Mouse (Mus musculus) neural tube, embryonic 14.5 days (tissue): ENCODE data around the gene Hand2. TPM values are rescaled to one million over a fixed set of nuclear protein-coding genes. Genes with fewer than 3 reads are reported as not detected.

Experiments
- ATAC-seq: fragments of 200-750 bp; cut with Nextera tagmentation; 2 replicates; pipeline ENCODE4 v1.8.0; 2017; ENCODE audit warnings: low read depth, mild to moderate bottlenecking, moderate TSS enrichment, moderate library complexity
- H3K27ac ChIP-seq: fragments of 300-500 bp; sonication (generic); 2 replicates; pipeline ENCODE4 v1.5.1; 2014; ENCODE audit warnings: low read depth, mild to moderate bottlenecking, control low read depth, low read length, moderate library complexity, mixed read lengths
- H3K27me3 ChIP-seq: fragments of 300-500 bp; sonication (generic); 2 replicates; pipeline ENCODE4 v1.6.1; 2014; ENCODE audit warnings: low read length; ENCODE audit not compliant: control insufficient read depth, insufficient read depth
- H3K36me3 ChIP-seq: fragments of 300-500 bp; sonication (generic); 2 replicates; pipeline ENCODE4 v1.6.1; 2014; ENCODE audit warnings: low read length, mixed read lengths; ENCODE audit not compliant: control insufficient read depth, insufficient read depth
- H3K4me1 ChIP-seq: fragments of 300-500 bp; sonication (generic); 2 replicates; pipeline ENCODE4 v1.6.1; 2014; ENCODE audit warnings: low read length; ENCODE audit not compliant: control insufficient read depth, insufficient read depth
- H3K4me2 ChIP-seq: fragments of 300-500 bp; sonication (generic); 2 replicates; pipeline ENCODE4 v1.6.1; 2014; ENCODE audit warnings: mild to moderate bottlenecking, low read depth, low read length, control low read depth
- H3K4me3 ChIP-seq: fragments of 300-500 bp; sonication (generic); 2 replicates; pipeline ENCODE4 v1.5.1; 2014; ENCODE audit warnings: low read depth, low read length, control low read depth, mixed read lengths
- H3K9ac ChIP-seq: fragments of 300-500 bp; sonication (generic); replicated peaks from 2 replicates; pipeline ENCODE4 v1.6.1; 2014; ENCODE audit warnings: low read depth, mild to moderate bottlenecking, control low read depth, low read length, mixed read lengths
- H3K9me3 ChIP-seq: fragments of 300-500 bp; sonication (generic); 2 replicates; pipeline ENCODE4 v1.6.1; 2016; ENCODE audit warnings: low read length; ENCODE audit not compliant: control insufficient read depth
- WGBS: fragments of 180-500 bp; shearing (Covaris S2); extraction: QIAGEN DNeasy Blood & Tissue Kit; methylation state at CpG from one replicate; pipeline ENCODE4 v1.1.7; 2014; 5-methylcytosine and 5-hydroxymethylcytosine counted together
- polyA plus RNA-seq: library from polyadenylated mRNA; unstranded; fragments of >200 nt; fragmentation: Nextera tagmentation; extraction: Ambion mirVana; gene quantifications from 2 replicates; pipeline ENCODE4 v1.2.1, GENCODE M21; 2014

Hand2 gene
- polyA plus RNA-seq, 1 experiment from 2014 or later, result not detected

- no peak for ATAC-seq
- 74% methylated on average over 2 of the region's 2 CpGs for WGBS
Observed at GRCm38 (mm10) chr8:57362881-57363280, 42.1 kb downstream of the Hand2 start.

GRCm38 (mm10) chr8:57374044-57374443 is 53.3 kb downstream of the Hand2 start:
- Histone ChIP-seq H3K4me2 (no peak overlapping the region), H3K27me3 (no peaks in the 10 kb centered on the region), H3K9ac (no peak overlapping the region), H3K9me3 (no peaks in the 10 kb centered on the region), H3K36me3 (no peaks in the 10 kb centered on the region), H3K27ac (no peak overlapping the region), H3K4me3 (no peak overlapping the region), H3K4me1 (no peaks in the 10 kb centered on the region)
- WGBS, result 89% methylated on average over 2 of the region's 2 CpGs
- no peak for ATAC-seq

More at GRCm38 (mm10) chr8:57362881-57363280, 42.1 kb downstream of the Hand2 start:
- Histone ChIP-seq H3K4me3 (no peak overlapping the region), H3K4me2 (no peak overlapping the region), H3K9ac (no peak overlapping the region), H3K9me3 (no peaks in the 10 kb centered on the region), H3K27me3 (no peaks in the 10 kb centered on the region), H3K36me3 (no peaks in the 10 kb centered on the region), H3K4me1 (no peaks in the 10 kb centered on the region), H3K27ac (no peak overlapping the region)

Other genes with a start within 250 kb of the Hand2 start
- 6.2 and 10.9 TPM in 2 replicates for gene Scrg1, start 134.9 kb downstream of the Hand2 start, polyA plus RNA-seq
- gene Sap30, start 166.9 kb downstream of the Hand2 start, polyA plus RNA-seq, result 25.5 and 32.1 TPM in 2 replicates
- gene Hmgb2, start 190.9 kb downstream of the Hand2 start, polyA plus RNA-seq, result 24.7 and 52.8 TPM in 2 replicates